Mouse (Mus musculus): ENCODE measurements at regions not wholly inside any gene's neighbourhood (a gene's known extent, or its start where the extent isn't known, plus 50 kb on each side); places are given as distances from the start of the nearest gene placed in this dataset.

GRCm38 (mm10) chr5:126967076-126967475 lies 274.5 kb upstream of the Tmem132c start:
- H3K36me3 ChIP-seq (replicated peaks), result no peaks in the 10 kb centered on the region
- no peaks in the 10 kb centered on the region for H3K27me3 ChIP-seq (ENCODE audit: insufficient read depth, low read length)
- no peak overlapping the region for H3K4me3 ChIP-seq (ENCODE audit: low read depth, low read length)
- peaks cover 33% of the 10 kb centered on the region for H3K9me3 ChIP-seq (replicated peaks)
- DNase-seq (ENCODE audit: low spot score) (no peak), ATAC-seq (ENCODE audit: extremely low read depth, insufficient number of reproducible peaks, low FRiP score, poor library complexity, severe bottlenecking) (no peak)
- no peaks in the 10 kb centered on the region for H3K4me1 ChIP-seq (ENCODE audit: insufficient read depth, low read depth, low read length)
- TF ChIP-seq TAL1 (conservative IDR thresholded peaks at IDR 0.05; ENCODE audit: low read depth, low read length) (no peak), POLR2AphosphoS5 (IDR thresholded peaks at IDR 0.05; ENCODE audit: insufficient replicate concordance, low read depth, low read length) (no peak)

- no peaks in the 10 kb centered on the region for H3K27me3 ChIP-seq (ENCODE audit: insufficient read depth, low read length)
- no peaks in the 10 kb centered on the region for H3K4me1 ChIP-seq (ENCODE audit: insufficient read depth, low read depth, low read length)
- no peak for DNase-seq (ENCODE audit: low spot score)
- H3K9me3 ChIP-seq (replicated peaks), result peaks cover 36% of the 10 kb centered on the region
- ATAC-seq (ENCODE audit: extremely low read depth, insufficient number of reproducible peaks, low FRiP score, poor library complexity, severe bottlenecking), result no peak
- no peak overlapping the region for H3K4me3 ChIP-seq (ENCODE audit: low read depth, low read length)
- TF ChIP-seq TAL1 (conservative IDR thresholded peaks at IDR 0.05; ENCODE audit: low read depth, low read length), result no peak
- TF ChIP-seq CTCF (IDR thresholded peaks at IDR 0.05; ENCODE audit: low read depth, low read length), result no peak
- no peak for TF ChIP-seq GATA1 (IDR thresholded peaks at IDR 0.05; ENCODE audit: borderline replicate concordance, low read length)
- no peak for TF ChIP-seq GATA2 (IDR thresholded peaks at IDR 0.05; ENCODE audit: borderline replicate concordance, low read depth, low read length)
- no peak for TF ChIP-seq POLR2AphosphoS5 (IDR thresholded peaks at IDR 0.05; ENCODE audit: insufficient replicate concordance, low read depth, low read length)
- H3K36me3 ChIP-seq (replicated peaks), result no peaks in the 10 kb centered on the region
These were observed 272.2 kb upstream of the Tmem132c start for GRCm38 (mm10) chr5:126969373-126969772.

- H3K4me1 ChIP-seq (ENCODE audit: insufficient read depth, low read depth, low read length), result no peaks in the 10 kb centered on the region
- TF ChIP-seq TAL1 (conservative IDR thresholded peaks at IDR 0.05; ENCODE audit: low read depth, low read length) (no peak), GATA1 (IDR thresholded peaks at IDR 0.05; ENCODE audit: borderline replicate concordance, low read length) (no peak), CTCF (IDR thresholded peaks at IDR 0.05; ENCODE audit: low read depth, low read length) (no peak), POLR2AphosphoS5 (IDR thresholded peaks at IDR 0.05; ENCODE audit: insufficient replicate concordance, low read depth, low read length) (no peak)
- DNase-seq (ENCODE audit: low spot score) (no peak), ATAC-seq (ENCODE audit: extremely low read depth, insufficient number of reproducible peaks, low FRiP score, poor library complexity, severe bottlenecking) (no peak)
- no peak overlapping the region for H3K4me3 ChIP-seq (ENCODE audit: low read depth, low read length)
- H3K9me3 ChIP-seq (replicated peaks), result peaks cover 39% of the 10 kb centered on the region
- no peaks in the 10 kb centered on the region for H3K36me3 ChIP-seq (replicated peaks)
- H3K27me3 ChIP-seq (ENCODE audit: insufficient read depth, low read length), result no peaks in the 10 kb centered on the region
These were observed 270.3 kb upstream of the Tmem132c start for GRCm38 (mm10) chr5:126971284-126971683.

GRCm38 (mm10) chr5:126971981-126972380 lies 269.6 kb upstream of the Tmem132c start:
- Histone ChIP-seq H3K4me1 (ENCODE audit: insufficient read depth, low read depth, low read length) (no peaks in the 10 kb centered on the region), H3K9me3 (replicated peaks) (peaks cover 37% of the 10 kb centered on the region), H3K4me3 (ENCODE audit: low read depth, low read length) (no peak overlapping the region), H3K36me3 (replicated peaks) (no peaks in the 10 kb centered on the region), H3K27me3 (ENCODE audit: insufficient read depth, low read length) (no peaks in the 10 kb centered on the region)
- DNase-seq (ENCODE audit: low spot score), result no peak
- no peak for ATAC-seq (ENCODE audit: extremely low read depth, insufficient number of reproducible peaks, low FRiP score, poor library complexity, severe bottlenecking)
- TF ChIP-seq GATA2 (IDR thresholded peaks at IDR 0.05; ENCODE audit: borderline replicate concordance, low read depth, low read length), result no peak
- no peak for TF ChIP-seq GATA1 (IDR thresholded peaks at IDR 0.05; ENCODE audit: borderline replicate concordance, low read length)
- TF ChIP-seq CTCF (IDR thresholded peaks at IDR 0.05; ENCODE audit: low read depth, low read length), result no peak
- no peak for TF ChIP-seq POLR2AphosphoS5 (IDR thresholded peaks at IDR 0.05; ENCODE audit: insufficient replicate concordance, low read depth, low read length)
- no peak for TF ChIP-seq TAL1 (conservative IDR thresholded peaks at IDR 0.05; ENCODE audit: low read depth, low read length)

GRCm38 (mm10) chr5:126973425-126973824 lies 268.2 kb upstream of the Tmem132c start:
- peaks cover 30% of the 10 kb centered on the region for H3K9me3 ChIP-seq (replicated peaks)
- no peak for TF ChIP-seq CTCF (IDR thresholded peaks at IDR 0.05; ENCODE audit: low read depth, low read length)
- no peak for TF ChIP-seq GATA2 (IDR thresholded peaks at IDR 0.05; ENCODE audit: borderline replicate concordance, low read depth, low read length)
- TF ChIP-seq POLR2AphosphoS5 (IDR thresholded peaks at IDR 0.05; ENCODE audit: insufficient replicate concordance, low read depth, low read length), result no peak
- no peaks in the 10 kb centered on the region for H3K27me3 ChIP-seq (ENCODE audit: insufficient read depth, low read length)
- no peak for ATAC-seq (ENCODE audit: extremely low read depth, insufficient number of reproducible peaks, low FRiP score, poor library complexity, severe bottlenecking)
- no peak for DNase-seq (ENCODE audit: low spot score)
- no peaks in the 10 kb centered on the region for H3K4me1 ChIP-seq (ENCODE audit: insufficient read depth, low read depth, low read length)
- no peak overlapping the region for H3K4me3 ChIP-seq (ENCODE audit: low read depth, low read length)
- H3K36me3 ChIP-seq (replicated peaks), result no peaks in the 10 kb centered on the region

GRCm38 (mm10) chr5:126974565-126974964 lies 267.0 kb upstream of the Tmem132c start:
- Histone ChIP-seq H3K9me3 (replicated peaks) (peaks cover 38% of the 10 kb centered on the region), H3K36me3 (replicated peaks) (no peaks in the 10 kb centered on the region), H3K27me3 (ENCODE audit: insufficient read depth, low read length) (no peaks in the 10 kb centered on the region), H3K4me1 (ENCODE audit: insufficient read depth, low read depth, low read length) (no peaks in the 10 kb centered on the region), H3K4me3 (ENCODE audit: low read depth, low read length) (no peak overlapping the region)
- TF ChIP-seq CTCF (IDR thresholded peaks at IDR 0.05; ENCODE audit: low read depth, low read length) (no peak), POLR2AphosphoS5 (IDR thresholded peaks at IDR 0.05; ENCODE audit: insufficient replicate concordance, low read depth, low read length) (no peak), GATA1 (IDR thresholded peaks at IDR 0.05; ENCODE audit: borderline replicate concordance, low read length) (no peak), TAL1 (conservative IDR thresholded peaks at IDR 0.05; ENCODE audit: low read depth, low read length) (no peak), GATA2 (IDR thresholded peaks at IDR 0.05; ENCODE audit: borderline replicate concordance, low read depth, low read length) (no peak)
- ATAC-seq (ENCODE audit: extremely low read depth, insufficient number of reproducible peaks, low FRiP score, poor library complexity, severe bottlenecking) (no peak), DNase-seq (ENCODE audit: low spot score) (no peak)

GRCm38 (mm10) chr5:126995577-126995976 lies 246.0 kb upstream of the Tmem132c start:
- ATAC-seq (ENCODE audit: extremely low read depth, insufficient number of reproducible peaks, low FRiP score, poor library complexity, severe bottlenecking) (no peak), DNase-seq (ENCODE audit: low spot score) (no peak)
- no peak overlapping the region for H3K4me3 ChIP-seq (ENCODE audit: low read depth, low read length)
- no peaks in the 10 kb centered on the region for H3K27me3 ChIP-seq (ENCODE audit: insufficient read depth, low read length)
- H3K9me3 ChIP-seq (replicated peaks), result peaks cover 19% of the 10 kb centered on the region
- H3K36me3 ChIP-seq (replicated peaks), result no peaks in the 10 kb centered on the region
- H3K4me1 ChIP-seq (ENCODE audit: insufficient read depth, low read depth, low read length), result no peaks in the 10 kb centered on the region
- no peak for TF ChIP-seq POLR2AphosphoS5 (IDR thresholded peaks at IDR 0.05; ENCODE audit: insufficient replicate concordance, low read depth, low read length)
